Mouse (Mus musculus) forebrain, embryonic 15.5 days (tissue): ENCODE data around the gene Srp68. TPM values are rescaled to one million over a fixed set of nuclear protein-coding genes. Genes with fewer than 3 reads are reported as not detected.

Experiments used
- ATAC-seq: fragments of 200-750 bp; cut with Nextera tagmentation; replicated peaks from 2 replicates; pipeline ENCODE4 v1.8.0; 2017; ENCODE audit warnings: mild to moderate bottlenecking, moderate TSS enrichment, moderate library complexity
- H3K27ac ChIP-seq: fragments of 300-500 bp; sonication (generic); replicated peaks from 2 replicates; pipeline ENCODE4 v1.5.1; 2015; ENCODE audit warnings: mild to moderate bottlenecking, inconsistent platforms
- H3K27me3 ChIP-seq: fragments of 300-500 bp; sonication (generic); 2 replicates; pipeline ENCODE4 v1.6.1; 2015; ENCODE audit warnings: inconsistent platforms
- H3K36me3 ChIP-seq: fragments of 300-500 bp; sonication (generic); 2 replicates; pipeline ENCODE4 v1.6.1; 2015; ENCODE audit warnings: mild to moderate bottlenecking, inconsistent platforms
- H3K4me1 ChIP-seq: fragments of 300-500 bp; sonication (generic); 2 replicates; pipeline ENCODE4 v1.6.1; 2015; ENCODE audit warnings: inconsistent platforms
- H3K4me2 ChIP-seq: fragments of 300-500 bp; sonication (generic); replicated peaks from 2 replicates; pipeline ENCODE4 v1.6.1; 2015; ENCODE audit warnings: mild to moderate bottlenecking, inconsistent platforms
- H3K4me3 ChIP-seq: fragments of 300-500 bp; sonication (generic); 2 replicates; pipeline ENCODE4 v1.5.1; 2015; ENCODE audit warnings: mild to moderate bottlenecking, inconsistent platforms
- H3K9ac ChIP-seq: fragments of 300-500 bp; sonication (generic); replicated peaks from 2 replicates; pipeline ENCODE4 v1.6.1; 2015; ENCODE audit warnings: mild to moderate bottlenecking, inconsistent platforms
- H3K9me3 ChIP-seq: fragments of 300-500 bp; sonication (generic); 2 replicates; pipeline ENCODE4 v1.6.1; 2016; ENCODE audit warnings: inconsistent platforms
- WGBS: fragments of 180-500 bp; shearing (Covaris S2); methylation state at CpG from one replicate; pipeline ENCODE4 v1.1.7; 2015; ENCODE audit warnings: mixed read lengths; 5-methylcytosine and 5-hydroxymethylcytosine counted together
- polyA plus RNA-seq: library from polyadenylated mRNA; unstranded; fragments of >200 nt; fragmentation: Nextera tagmentation; extraction: Ambion mirVana; gene quantifications from 2 replicates; pipeline ENCODE4 v1.2.1, GENCODE M21; 2015

The Srp68 gene
- polyA plus RNA-seq, 1 experiment from 2014 or later, result 68.9 TPM

DNA sequence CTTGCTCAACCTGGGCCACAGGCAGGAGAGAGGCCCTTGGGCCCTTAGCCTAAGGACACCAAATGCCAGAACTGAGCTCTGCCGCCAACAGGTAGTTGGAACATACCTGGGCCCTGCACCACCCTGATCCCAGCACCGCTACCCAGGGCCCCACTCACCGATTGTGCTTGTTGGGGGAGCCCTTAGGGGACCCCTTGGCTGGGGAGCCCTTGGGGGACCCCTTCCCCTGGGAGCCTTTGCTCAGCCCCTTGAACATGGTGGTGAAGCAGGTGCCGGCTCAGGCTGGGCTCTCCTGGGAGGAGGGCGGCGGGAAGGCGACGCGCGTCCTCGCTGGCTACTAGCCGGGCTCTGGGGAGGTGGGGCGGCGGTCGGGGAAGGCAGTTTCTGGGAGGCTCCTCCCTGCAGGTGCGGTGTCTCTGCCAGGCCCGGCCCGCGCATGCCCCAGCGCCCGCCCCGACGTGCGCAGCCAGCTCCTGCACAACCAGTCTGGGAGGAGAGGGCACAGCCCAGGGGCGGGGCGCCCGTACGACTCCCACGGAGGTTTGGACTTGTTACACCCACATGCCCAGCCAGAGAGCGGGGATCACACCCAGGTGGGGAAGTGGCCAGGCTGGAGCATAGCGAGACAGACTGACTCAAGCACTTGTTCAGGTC lies 36.1 kb downstream of the Srp68 start, which contains the start of gene Evpl:
Gene Evpl (minus strand): TSS at position 336 of the 654 bp plus-strand sequence.
- Histone ChIP-seq H3K9me3 (no peaks in the 10 kb centered on the region), H3K27ac (no peak within 1 kb of the TSS), H3K36me3 (no peaks in the 10 kb centered on the region; the same call in 1 of the 2 replicates), H3K4me2 (0 out of 2 replicates have a peak within 1 kb of the TSS, but pooled peaks have one; percentile 7), H3K4me1 (no peaks in the 10 kb centered on the region), H3K27me3 (peaks cover 10% of the 10 kb centered on the region; the same call in 1 of the 2 replicates), H3K9ac (no peak within 1 kb of the TSS), H3K4me3 (no peak within 1 kb of the TSS)
- WGBS, result 12% methylated on average over 29 of the region's 31 CpGs
- no peak for ATAC-seq

DNA sequence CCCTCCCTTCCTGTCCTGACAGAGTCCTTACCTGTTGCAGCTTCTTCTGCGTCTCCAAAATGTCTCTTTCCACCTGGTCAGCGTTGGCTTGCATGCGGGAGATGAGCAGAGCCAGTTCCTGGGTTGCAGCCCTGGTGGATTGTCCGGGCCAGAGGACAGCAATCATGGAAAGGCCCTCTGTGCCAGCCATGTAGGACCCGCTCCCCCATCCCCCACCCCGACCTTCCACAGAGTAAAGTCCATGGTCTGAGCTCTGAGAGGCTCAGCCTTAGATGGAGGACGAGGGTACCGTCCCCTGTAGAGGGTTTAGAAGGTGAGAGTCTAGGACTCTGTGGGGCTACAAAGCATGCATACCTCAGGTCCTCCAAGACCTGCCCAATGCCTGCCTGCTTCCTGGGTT lies 39.1 kb downstream of the Srp68 start:
- WGBS, result 81% methylated on average over 8 of the region's 8 CpGs
- Histone ChIP-seq H3K27ac (no peak overlapping the region), H3K4me1 (no peaks in the 10 kb centered on the region), H3K4me2 (no peak overlapping the region), H3K9ac (no peak overlapping the region), H3K9me3 (no peaks in the 10 kb centered on the region), H3K27me3 (peaks cover 10% of the 10 kb centered on the region; the same call in 1 of the 2 replicates), H3K36me3 (no peaks in the 10 kb centered on the region), H3K4me3 (no peak overlapping the region)
- no peak for ATAC-seq

DNA sequence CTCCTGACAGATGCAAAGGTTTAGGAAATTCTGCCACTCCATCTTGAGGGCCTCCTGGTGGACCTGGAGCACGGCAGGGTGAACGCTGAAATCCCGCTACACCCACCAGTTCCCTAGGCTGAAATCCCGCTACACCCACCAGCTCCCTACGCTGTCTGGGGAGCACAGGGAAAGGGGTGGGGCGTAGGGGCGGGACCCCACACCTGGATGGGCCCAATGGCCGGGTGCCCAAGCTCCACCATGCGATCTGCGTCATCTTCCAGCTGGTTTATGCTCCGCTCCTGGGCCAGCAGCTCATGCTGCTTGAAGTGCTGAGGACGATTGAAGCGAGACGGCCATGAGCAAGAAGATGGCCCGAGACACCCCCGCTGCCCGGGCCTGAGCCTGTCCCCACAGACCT lies 41.6 kb downstream of the Srp68 start:
- H3K4me3 ChIP-seq, result no peak overlapping the region
- no peaks in the 10 kb centered on the region for H3K9me3 ChIP-seq
- peak overlapping the region; percentile 19; the same call in 1 of the 2 replicates for H3K9ac ChIP-seq
- H3K4me1 ChIP-seq, result no peaks in the 10 kb centered on the region
- H3K27me3 ChIP-seq, result no peaks in the 10 kb centered on the region
- H3K27ac ChIP-seq, result no peak overlapping the region
- no peak overlapping the region for H3K4me2 ChIP-seq
- ATAC-seq, result no peak
- no peaks in the 10 kb centered on the region for H3K36me3 ChIP-seq
- 26% methylated on average over 17 of the region's 17 CpGs for WGBS

DNA sequence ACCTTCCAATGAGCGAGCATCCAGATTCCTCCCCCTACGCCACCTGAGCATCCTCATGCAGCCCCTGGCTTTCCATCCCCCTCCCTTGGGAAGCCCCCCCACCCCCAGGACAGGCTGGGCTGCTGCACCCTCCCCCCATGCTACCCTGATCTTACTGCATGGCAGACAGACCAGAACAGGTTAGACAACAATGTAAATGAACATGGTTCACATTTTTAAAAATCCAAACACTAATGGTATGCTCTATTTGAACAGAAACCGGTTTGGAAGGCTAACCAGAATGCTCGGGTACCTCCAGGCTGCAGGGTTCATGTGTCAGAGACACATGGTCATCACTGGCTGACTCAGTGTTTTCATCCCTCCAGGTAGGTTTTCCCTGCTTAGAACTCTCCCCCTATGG lies 45.3 kb downstream of the Srp68 start:
- Histone ChIP-seq H3K27me3 (peaks cover 8% of the 10 kb centered on the region; the same call in 1 of the 2 replicates), H3K4me1 (no peaks in the 10 kb centered on the region), H3K9ac (no peak overlapping the region), H3K4me3 (no peak overlapping the region), H3K27ac (no peak overlapping the region), H3K4me2 (no peak overlapping the region), H3K36me3 (no peaks in the 10 kb centered on the region), H3K9me3 (no peaks in the 10 kb centered on the region)
- WGBS, result 78% methylated on average over 4 of the region's 4 CpGs
- no peak for ATAC-seq

- Histone ChIP-seq H3K27ac (no peak overlapping the region), H3K9ac (no peak overlapping the region), H3K9me3 (no peaks in the 10 kb centered on the region), H3K4me1 (peaks cover 3% of the 10 kb centered on the region), H3K4me3 (no peak overlapping the region), H3K27me3 (peaks cover 29% of the 10 kb centered on the region), H3K36me3 (no peaks in the 10 kb centered on the region), H3K4me2 (no peak overlapping the region)
- 4% methylated on average over 2 of the region's 2 CpGs for WGBS
- ATAC-seq, result no peak
These were observed 47.6 kb downstream of the Srp68 start for GRCm38 (mm10) chr11:116226414-116226813.

DNA sequence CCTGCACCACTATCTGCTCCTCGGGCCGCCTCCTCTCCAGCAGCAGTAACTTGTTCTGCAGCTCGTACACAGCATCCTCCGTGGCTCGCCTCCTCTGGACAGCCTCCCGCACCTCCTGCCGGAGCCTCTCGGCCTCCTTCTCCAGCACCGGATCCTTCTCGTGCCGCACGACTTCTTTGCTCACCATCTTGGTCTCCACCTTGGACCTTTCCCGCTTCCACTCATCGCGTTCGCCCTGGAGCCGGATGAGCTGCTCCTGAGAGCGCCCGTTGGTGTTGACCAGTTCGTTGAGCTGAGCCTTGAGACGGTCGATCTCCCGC lies 51.3 kb downstream of the Srp68 start:
- ATAC-seq, result no peak
- Histone ChIP-seq H3K4me1 (peaks cover 21% of the 10 kb centered on the region), H3K4me3 (peak overlapping the region; percentile 23), H3K9ac (no peak overlapping the region), H3K27me3 (peaks cover 38% of the 10 kb centered on the region), H3K4me2 (peak overlapping the region; percentile 30), H3K36me3 (no peaks in the 10 kb centered on the region), H3K9me3 (no peaks in the 10 kb centered on the region), H3K27ac (no peak overlapping the region)
- 18% methylated on average over 23 of the region's 23 CpGs for WGBS

DNA sequence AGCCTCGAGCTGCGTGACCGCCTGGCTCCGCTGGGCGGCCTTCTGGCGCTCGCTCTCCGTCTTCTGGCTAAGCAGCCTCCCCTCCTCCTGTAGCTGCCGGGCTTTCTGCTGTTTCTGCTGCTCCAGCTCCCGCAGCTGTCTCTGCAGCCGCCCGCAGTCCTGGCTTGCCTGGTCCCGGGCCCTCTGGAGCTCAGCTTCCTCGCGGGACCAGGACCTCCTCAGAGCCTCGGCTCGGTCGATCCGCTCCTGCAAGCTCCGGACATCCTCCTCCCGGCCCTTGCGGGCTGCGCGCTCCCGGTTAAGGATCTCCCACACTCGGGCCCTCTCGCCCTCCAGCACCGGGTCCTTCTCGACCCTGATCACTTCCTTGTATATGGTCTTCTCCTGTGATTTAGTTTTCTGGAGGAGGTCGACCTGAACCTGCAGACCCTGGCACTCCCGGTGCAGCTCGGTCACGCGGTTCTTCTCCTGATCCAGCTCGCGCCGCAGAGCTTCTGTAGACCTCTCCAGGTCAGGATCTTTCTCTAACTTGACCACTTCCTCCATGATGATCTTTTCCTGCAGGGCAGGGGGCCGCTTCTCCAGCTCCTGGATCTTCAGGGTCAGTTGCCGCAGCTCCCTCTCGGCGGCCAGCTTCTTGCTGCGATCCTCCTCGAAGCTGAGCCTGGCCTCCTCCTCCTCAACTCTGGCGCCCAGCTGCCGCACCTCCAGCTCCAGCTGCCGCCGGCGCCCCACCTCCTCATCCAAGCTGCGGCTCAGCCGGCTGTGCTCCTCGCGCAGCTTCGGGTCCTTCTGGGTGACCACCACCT lies 51.9 kb downstream of the Srp68 start:
- Histone ChIP-seq H3K36me3 (no peaks in the 10 kb centered on the region), H3K4me1 (peaks cover 21% of the 10 kb centered on the region), H3K27ac (no peak overlapping the region), H3K27me3 (peaks cover 38% of the 10 kb centered on the region), H3K4me3 (peak overlapping the region; percentile 23), H3K4me2 (peak overlapping the region; percentile 30), H3K9me3 (no peaks in the 10 kb centered on the region), H3K9ac (no peak overlapping the region)
- WGBS, result 8% methylated on average over 53 of the region's 53 CpGs
- ATAC-seq, result no peak

DNA sequence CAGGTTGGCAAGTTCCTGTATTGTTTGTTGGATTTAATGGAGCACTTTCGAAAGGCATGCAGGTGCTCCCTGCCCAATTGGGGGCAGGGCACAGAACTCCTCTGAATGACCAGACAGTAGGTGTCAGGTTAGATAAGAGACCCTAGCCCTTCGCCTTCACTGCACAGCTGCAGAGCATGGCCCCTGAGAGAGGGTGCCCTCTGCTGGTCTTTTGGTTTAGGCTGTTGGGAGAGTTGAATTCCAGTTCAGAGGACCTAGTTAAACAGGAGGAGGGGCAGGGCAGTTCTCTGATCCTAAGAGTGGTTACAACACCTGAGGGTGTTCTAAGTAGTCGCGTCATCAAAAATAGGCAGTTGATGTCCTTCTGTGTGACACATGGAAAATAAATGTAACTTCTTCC lies 54.1 kb downstream of the Srp68 start:
- Histone ChIP-seq H3K27ac (no peak overlapping the region), H3K36me3 (no peaks in the 10 kb centered on the region), H3K9me3 (no peaks in the 10 kb centered on the region), H3K9ac (no peak overlapping the region), H3K4me3 (no peak overlapping the region), H3K27me3 (peaks cover 38% of the 10 kb centered on the region), H3K4me2 (no peak overlapping the region), H3K4me1 (peaks cover 21% of the 10 kb centered on the region)
- ATAC-seq, result no peak
- 23% methylated on average over 4 of the region's 4 CpGs for WGBS

- no peak overlapping the region for H3K4me2 ChIP-seq
- no peaks in the 10 kb centered on the region for H3K9me3 ChIP-seq
- no peaks in the 10 kb centered on the region for H3K36me3 ChIP-seq
- WGBS, result 32% methylated on average over 7 of the region's 7 CpGs
- ATAC-seq, result peak; percentile 75
- peaks cover 31% of the 10 kb centered on the region for H3K27me3 ChIP-seq
- peaks cover 21% of the 10 kb centered on the region for H3K4me1 ChIP-seq
- peak overlapping the region; percentile 72 for H3K27ac ChIP-seq
- no peak overlapping the region; the same call in 1 of the 2 replicates for H3K9ac ChIP-seq
- H3K4me3 ChIP-seq, result no peak overlapping the region
These were observed 55.1 kb downstream of the Srp68 start for GRCm38 (mm10) chr11:116218737-116219400.

DNA sequence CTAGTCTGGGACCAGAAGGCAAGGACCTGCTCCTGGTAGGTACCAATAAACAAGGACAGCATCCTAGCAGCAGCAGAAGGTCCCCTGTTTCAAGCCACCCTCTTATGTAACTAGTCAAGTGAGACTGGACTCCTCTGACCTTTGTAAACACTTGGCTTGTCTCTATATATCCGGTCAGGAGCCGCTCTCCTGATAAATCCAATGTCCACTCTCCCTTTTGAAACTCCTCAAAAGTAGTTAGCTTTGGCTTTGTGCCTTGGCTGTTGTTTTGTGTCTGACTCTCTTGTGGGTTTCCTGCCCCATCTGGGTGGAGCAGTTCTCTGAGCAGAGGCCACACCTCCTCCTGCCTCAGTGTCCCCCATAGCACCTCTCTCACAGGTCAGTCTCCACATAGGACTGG lies 55.8 kb downstream of the Srp68 start:
- H3K4me2 ChIP-seq, result no peak overlapping the region
- H3K27me3 ChIP-seq, result peaks cover 25% of the 10 kb centered on the region
- WGBS, result 83% methylated on average over 2 of the region's 2 CpGs
- H3K4me1 ChIP-seq, result peaks cover 21% of the 10 kb centered on the region
- ATAC-seq, result no peak
- no peak overlapping the region; the same call in 1 of the 2 replicates for H3K9ac ChIP-seq
- H3K4me3 ChIP-seq, result no peak overlapping the region
- peak overlapping the region; percentile 72 for H3K27ac ChIP-seq
- H3K9me3 ChIP-seq, result no peaks in the 10 kb centered on the region
- H3K36me3 ChIP-seq, result no peaks in the 10 kb centered on the region

DNA sequence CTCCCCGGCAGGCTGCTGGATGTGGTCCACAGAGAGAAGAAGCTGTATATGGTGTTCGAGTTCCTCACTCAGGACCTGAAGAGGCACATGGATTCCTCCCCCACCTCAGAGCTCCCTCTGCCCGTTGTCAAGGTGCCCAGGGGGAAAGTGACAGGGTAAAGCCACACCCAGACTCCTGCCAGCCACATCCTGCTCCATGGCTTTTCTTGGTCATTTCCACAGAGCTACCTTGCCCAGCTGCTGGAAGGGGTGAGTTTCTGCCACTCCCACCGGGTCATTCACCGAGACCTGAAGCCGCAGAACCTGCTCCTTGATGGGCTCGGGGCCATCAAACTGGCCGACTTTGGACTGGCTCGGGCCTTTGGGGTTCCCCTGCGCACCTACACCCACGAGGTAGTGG lies 57.5 kb downstream of the Srp68 start:
- Histone ChIP-seq H3K4me2 (no peak overlapping the region), H3K4me3 (no peak overlapping the region), H3K27ac (no peak overlapping the region), H3K9ac (no peak overlapping the region), H3K9me3 (no peaks in the 10 kb centered on the region), H3K4me1 (peaks cover 18% of the 10 kb centered on the region), H3K36me3 (no peaks in the 10 kb centered on the region), H3K27me3 (peaks cover 10% of the 10 kb centered on the region)
- WGBS, result 82% methylated on average over 11 of the region's 11 CpGs
- no peak for ATAC-seq

DNA sequence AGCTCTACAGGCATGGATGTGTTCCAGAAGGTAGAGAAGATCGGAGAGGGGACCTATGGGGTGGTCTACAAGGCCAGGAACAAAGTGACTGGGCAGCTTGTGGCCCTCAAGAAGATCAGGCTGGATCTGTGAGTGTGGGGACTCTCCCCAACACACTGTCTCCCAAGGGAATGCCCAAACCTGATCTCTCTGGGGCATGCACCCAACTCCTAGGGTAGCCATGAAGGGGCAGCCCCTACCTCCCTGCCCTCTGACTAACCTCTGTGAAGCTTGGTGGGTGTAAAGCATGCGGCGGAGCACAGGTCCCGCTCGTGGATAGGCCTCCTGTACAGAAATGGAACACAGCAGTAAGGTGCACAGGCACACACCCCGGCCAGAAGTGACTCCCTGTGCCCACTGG lies 58.0 kb downstream of the Srp68 start:
- no peak overlapping the region for H3K9ac ChIP-seq
- WGBS, result 86% methylated on average over 6 of the region's 6 CpGs
- no peak for ATAC-seq
- no peak overlapping the region for H3K4me3 ChIP-seq
- no peaks in the 10 kb centered on the region for H3K36me3 ChIP-seq
- H3K27me3 ChIP-seq, result peaks cover 5% of the 10 kb centered on the region
- H3K27ac ChIP-seq, result no peak overlapping the region
- H3K4me1 ChIP-seq, result peaks cover 18% of the 10 kb centered on the region
- H3K4me2 ChIP-seq, result no peak overlapping the region
- no peaks in the 10 kb centered on the region for H3K9me3 ChIP-seq
